Mouse (Mus musculus): ENCODE data around the gene Rgl2. TPM values are rescaled to one million over a fixed set of nuclear protein-coding genes. Genes with fewer than 3 reads are reported as not detected.
"Not testable (repeated sequence)": the region's sequence is repeated elsewhere in the genome, so short reads cannot be mapped to it uniquely, and the experiment has no call there.

The Rgl2 gene
- polyA plus RNA-seq, 1 experiment from 2014 or later, result 7.1 TPM

DNA sequence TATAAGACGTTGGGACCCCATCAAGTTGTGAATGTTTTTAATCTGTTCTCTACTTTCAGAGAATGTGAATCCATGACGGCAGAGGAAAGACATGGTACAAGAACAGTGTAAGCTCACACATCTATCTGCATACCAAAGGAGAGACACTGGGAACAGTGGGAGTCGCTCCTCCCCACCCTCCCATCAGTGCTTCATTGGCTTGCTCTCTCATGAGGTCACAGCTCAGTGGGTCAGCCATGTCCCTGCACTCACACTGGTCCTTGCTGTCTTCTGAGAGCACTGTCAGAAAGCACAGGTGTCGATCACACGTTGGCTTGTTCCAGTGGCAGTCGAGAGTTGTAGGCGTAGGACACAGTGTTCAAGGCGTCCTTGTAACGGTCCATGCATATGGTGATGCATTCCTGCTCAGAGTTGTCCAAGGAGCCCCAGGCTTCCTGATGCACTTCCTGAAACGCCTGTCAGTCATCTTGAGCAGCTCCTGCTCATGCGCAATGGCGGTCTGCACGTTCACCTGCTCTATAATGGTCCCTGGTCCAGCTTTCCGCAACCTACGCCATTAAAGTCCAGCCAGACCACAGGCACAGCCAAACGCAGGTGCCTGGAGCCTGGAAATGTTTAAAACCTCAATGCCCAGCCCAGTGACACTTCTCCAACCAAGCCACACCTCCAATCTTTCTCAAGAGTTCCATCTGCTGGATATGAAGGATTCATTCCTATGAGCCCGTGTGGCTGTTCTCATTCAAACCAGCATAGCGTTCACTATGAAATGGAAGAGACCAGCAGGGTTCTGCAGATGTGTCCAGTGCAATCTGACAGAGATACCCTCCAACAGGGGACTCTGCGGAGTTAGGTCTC is 51.1 kb downstream of the Rgl2 start:
- Histone ChIP-seq H3K4me1 (replicated peaks) (peaks cover 41% of the 10 kb centered on the region), H3K4me2 (peak overlapping the region; percentile 80), H3K9me3 (replicated peaks) (no peaks in the 10 kb centered on the region), H3K9ac (peak overlapping the region; percentile 42), H3K27ac (peak overlapping the region; percentile 59), H3K36me3 (no peaks in the 10 kb centered on the region), H3K27me3 (peaks cover 41% of the 10 kb centered on the region), H3K4me3 (replicated peaks) (peak overlapping the region; percentile 65; the same call in 1 of the 2 replicates)
- DNase-seq (no peak), ATAC-seq (ENCODE audit: low read depth) (no peak)
- WGBS (ENCODE audit: insufficient replicate concordance), result 70% methylated on average over 19 of the region's 19 CpGs

DNA sequence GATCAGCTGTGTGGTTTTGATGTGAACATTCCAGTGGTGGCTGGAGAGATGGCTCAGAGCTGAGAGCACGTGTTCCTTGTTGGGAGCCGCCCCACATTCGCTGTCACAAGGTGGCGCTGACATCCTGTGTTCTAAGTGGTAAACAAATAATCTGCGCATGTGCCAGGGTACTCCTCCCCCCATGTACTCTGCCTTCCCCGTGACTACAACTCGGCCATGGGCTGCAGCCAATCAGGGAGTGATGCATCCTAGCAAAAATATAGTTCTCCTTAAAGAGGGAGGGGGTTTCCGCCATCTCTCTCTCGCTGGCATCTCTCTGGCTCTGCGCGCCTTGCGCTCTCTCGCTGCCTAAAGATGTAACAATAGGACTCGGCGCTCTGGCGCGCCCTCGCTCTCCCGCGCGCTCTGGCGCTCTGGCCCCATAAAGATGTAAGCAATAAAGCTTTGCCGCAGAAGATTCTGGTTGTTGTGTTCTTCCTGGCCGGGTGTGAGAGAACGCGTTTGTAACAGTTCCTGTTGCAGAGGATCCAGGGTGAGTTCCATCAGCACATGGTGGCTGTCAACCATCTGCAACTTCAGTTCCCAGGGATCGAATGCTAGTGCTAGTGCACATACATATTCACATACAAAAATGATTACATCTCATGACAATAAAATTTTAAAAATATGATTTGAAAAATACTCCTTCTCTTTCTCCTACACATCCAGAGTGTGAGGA is 52.0 kb downstream of the Rgl2 start:
- WGBS (ENCODE audit: insufficient replicate concordance), result under 1% methylated on average over 27 of the region's 27 CpGs
- not testable (repeated sequence) for H3K9me3 ChIP-seq (replicated peaks); H3K36me3 ChIP-seq
- peak overlapping the region; percentile 80 for H3K4me2 ChIP-seq
- peak overlapping the region; percentile 68 for H3K27ac ChIP-seq
- DNase-seq (peak; percentile 90), ATAC-seq (ENCODE audit: low read depth) (peak; percentile 74)
- H3K4me1 ChIP-seq (replicated peaks), result peaks cover 41% of the 10 kb centered on the region
- peaks cover 38% of the 10 kb centered on the region for H3K27me3 ChIP-seq
- peak overlapping the region; percentile 65 for H3K4me3 ChIP-seq (replicated peaks)
- peak overlapping the region; percentile 62 for H3K9ac ChIP-seq

DNA sequence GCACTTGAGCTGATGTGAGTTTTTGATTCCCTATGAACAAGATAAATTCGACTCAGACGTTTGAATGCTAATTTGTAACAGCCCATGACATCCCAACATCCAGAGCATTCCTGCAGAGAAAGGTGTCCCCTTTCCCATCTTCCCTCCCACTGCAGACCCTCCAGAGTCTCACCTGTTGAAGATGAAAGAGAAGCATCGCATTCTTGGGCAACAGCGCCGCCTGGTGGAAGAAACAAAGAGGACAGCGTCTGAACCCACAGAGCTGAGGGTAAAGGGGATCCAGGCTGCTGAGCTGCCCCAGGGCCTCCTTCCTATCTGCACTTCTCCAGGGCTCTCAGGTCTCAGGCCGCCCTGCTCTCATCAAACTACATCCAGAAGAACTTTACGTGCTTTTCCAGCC is 52.8 kb downstream of the Rgl2 start:
- WGBS (ENCODE audit: insufficient replicate concordance), result 5% methylated on average over 8 of the region's 8 CpGs

More for the DNA sequence above, 52.8 kb downstream of the Rgl2 start:
- not testable (repeated sequence) for ATAC-seq (ENCODE audit: low read depth); H3K9ac ChIP-seq; H3K9me3 ChIP-seq (replicated peaks); H3K27ac ChIP-seq; H3K36me3 ChIP-seq
- H3K27me3 ChIP-seq, result peaks cover 30% of the 10 kb centered on the region
- H3K4me3 ChIP-seq (replicated peaks), result peak overlapping the region; percentile 65; the same call in 1 of the 2 replicates
- H3K4me2 ChIP-seq, result peak overlapping the region; percentile 80
- peak; percentile 64 for DNase-seq
- H3K4me1 ChIP-seq (replicated peaks), result peaks cover 41% of the 10 kb centered on the region

Small RNA genes within 50 kb of the gene (microRNA-seq; reads per million reads assigned to microRNA genes)
- not detected for gene Gm27740

Other genes with a start within 250 kb of the Rgl2 start
- 160 and 237 TPM in 2 replicates for gene Hnrnpm, start 242.7 kb upstream of the Rgl2 start, polyA plus RNA-seq (2015; fragmentation: Nextera tagmentation; extraction: Ambion mirVana)
- gene March2, start 210.9 kb upstream of the Rgl2 start, polyA plus RNA-seq (2015; fragmentation: Nextera tagmentation; extraction: Ambion mirVana), result 214 and 231 TPM in 2 replicates
- 117 and 123 TPM in 2 replicates for gene Rab11b, start 169.0 kb upstream of the Rgl2 start, polyA plus RNA-seq (2015; fragmentation: Nextera tagmentation; extraction: Ambion mirVana)
- gene Angptl4, start 147.7 kb upstream of the Rgl2 start, polyA plus RNA-seq (2015; fragmentation: Nextera tagmentation; extraction: Ambion mirVana), result 18.9 and 20.2 TPM in 2 replicates
- 8.1 and 8.9 TPM in 2 replicates for gene Kank3, start 119.0 kb upstream of the Rgl2 start, polyA plus RNA-seq (2015; fragmentation: Nextera tagmentation; extraction: Ambion mirVana)
- gene Rps28, start 105.0 kb upstream of the Rgl2 start, polyA plus RNA-seq (2015; fragmentation: Nextera tagmentation; extraction: Ambion mirVana), result 614 and 696 TPM in 2 replicates
- 250 and 284 TPM in 2 replicates for gene Ndufa7, start 105.0 kb upstream of the Rgl2 start, polyA plus RNA-seq (2015; fragmentation: Nextera tagmentation; extraction: Ambion mirVana)
- 19.9 and 22.0 TPM in 2 replicates for gene Cd320, start 86.5 kb upstream of the Rgl2 start, polyA plus RNA-seq (2015; fragmentation: Nextera tagmentation; extraction: Ambion mirVana)
- not detected in 2 replicates for gene Gm7029, start 55.7 kb upstream of the Rgl2 start, polyA plus RNA-seq (2015; fragmentation: Nextera tagmentation; extraction: Ambion mirVana)
- gene Kifc1, start 38.9 kb upstream of the Rgl2 start, polyA plus RNA-seq (2015; fragmentation: Nextera tagmentation; extraction: Ambion mirVana), result 6.9 and 7.6 TPM in 2 replicates
- gene Platr17, start 24.4 kb upstream of the Rgl2 start, polyA plus RNA-seq (2015; fragmentation: Nextera tagmentation; extraction: Ambion mirVana), result 0.60 and 0.91 TPM in 2 replicates
- gene Daxx, start 20.1 kb upstream of the Rgl2 start, polyA plus RNA-seq (2015; fragmentation: Nextera tagmentation; extraction: Ambion mirVana), result 25.5 and 27.6 TPM in 2 replicates
- gene Tapbp, start 13.6 kb upstream of the Rgl2 start, polyA plus RNA-seq (2015; fragmentation: Nextera tagmentation; extraction: Ambion mirVana), result 27.6 and 30.5 TPM in 2 replicates
- 10.1 and 10.7 TPM in 2 replicates for gene Zbtb22, start 13.6 kb upstream of the Rgl2 start, polyA plus RNA-seq (2015; fragmentation: Nextera tagmentation; extraction: Ambion mirVana)
- 153 and 157 TPM in 2 replicates for gene Pfdn6, start 10.8 kb downstream of the Rgl2 start, polyA plus RNA-seq (2015; fragmentation: Nextera tagmentation; extraction: Ambion mirVana)
- gene Wdr46, start 11.1 kb downstream of the Rgl2 start, polyA plus RNA-seq (2015; fragmentation: Nextera tagmentation; extraction: Ambion mirVana), result 30.1 and 34.9 TPM in 2 replicates
- 2.3 and 2.5 TPM in 2 replicates for gene B3galt4, start 21.9 kb downstream of the Rgl2 start, polyA plus RNA-seq (2015; fragmentation: Nextera tagmentation; extraction: Ambion mirVana)
- gene Vps52, start 26.3 kb downstream of the Rgl2 start, polyA plus RNA-seq (2015; fragmentation: Nextera tagmentation; extraction: Ambion mirVana), result 27.7 and 30.1 TPM in 2 replicates
- 1,343 and 1,499 TPM in 2 replicates for gene Rps18, start 26.5 kb downstream of the Rgl2 start, polyA plus RNA-seq (2015; fragmentation: Nextera tagmentation; extraction: Ambion mirVana)
- 80.9 and 88.3 TPM in 2 replicates for gene H2-K1, start 70.8 kb downstream of the Rgl2 start, polyA plus RNA-seq (2015; fragmentation: Nextera tagmentation; extraction: Ambion mirVana)
- 5.2 and 5.4 TPM in 2 replicates for gene Ring1, start 95.1 kb downstream of the Rgl2 start, polyA plus RNA-seq (2015; fragmentation: Nextera tagmentation; extraction: Ambion mirVana)
- 25.2 and 25.7 TPM in 2 replicates for gene H2-Ke6, start 98.5 kb downstream of the Rgl2 start, polyA plus RNA-seq (2015; fragmentation: Nextera tagmentation; extraction: Ambion mirVana)
- gene Slc39a7, start 102.1 kb downstream of the Rgl2 start, polyA plus RNA-seq (2015; fragmentation: Nextera tagmentation; extraction: Ambion mirVana), result 71.7 and 76.7 TPM in 2 replicates
- gene Rxrb, start 102.3 kb downstream of the Rgl2 start, polyA plus RNA-seq (2015; fragmentation: Nextera tagmentation; extraction: Ambion mirVana), result 18.2 and 18.6 TPM in 2 replicates
- 0.32 and 0.54 TPM in 2 replicates for gene Col11a2, start 109.9 kb downstream of the Rgl2 start, polyA plus RNA-seq (2015; fragmentation: Nextera tagmentation; extraction: Ambion mirVana)
- 0.39 and 0.41 TPM in 2 replicates for gene H2-Oa, start 162.8 kb downstream of the Rgl2 start, polyA plus RNA-seq (2015; fragmentation: Nextera tagmentation; extraction: Ambion mirVana)
- gene H2-DMa, start 190.0 kb downstream of the Rgl2 start, polyA plus RNA-seq (2015; fragmentation: Nextera tagmentation; extraction: Ambion mirVana), result 4.4 and 5.2 TPM in 2 replicates
- gene Brd2, start 193.1 kb downstream of the Rgl2 start, polyA plus RNA-seq (2015; fragmentation: Nextera tagmentation; extraction: Ambion mirVana), result 42.0 and 53.3 TPM in 2 replicates
- 0.31 and 0.36 TPM in 2 replicates for gene H2-DMb2, start 213.8 kb downstream of the Rgl2 start, polyA plus RNA-seq (2015; fragmentation: Nextera tagmentation; extraction: Ambion mirVana)
- gene H2-DMb1, start 223.5 kb downstream of the Rgl2 start, polyA plus RNA-seq (2015; fragmentation: Nextera tagmentation; extraction: Ambion mirVana), result 0.54 and 0.62 TPM in 2 replicates